Mouse (Mus musculus): ENCODE data around the gene Prl7a1. TPM values are rescaled to one million over a fixed set of nuclear protein-coding genes. Genes with fewer than 3 reads are reported as not detected.

The Prl7a1 gene
- not detected in 2 replicates for polyA plus RNA-seq (2012; rRNA removed)

DNA sequence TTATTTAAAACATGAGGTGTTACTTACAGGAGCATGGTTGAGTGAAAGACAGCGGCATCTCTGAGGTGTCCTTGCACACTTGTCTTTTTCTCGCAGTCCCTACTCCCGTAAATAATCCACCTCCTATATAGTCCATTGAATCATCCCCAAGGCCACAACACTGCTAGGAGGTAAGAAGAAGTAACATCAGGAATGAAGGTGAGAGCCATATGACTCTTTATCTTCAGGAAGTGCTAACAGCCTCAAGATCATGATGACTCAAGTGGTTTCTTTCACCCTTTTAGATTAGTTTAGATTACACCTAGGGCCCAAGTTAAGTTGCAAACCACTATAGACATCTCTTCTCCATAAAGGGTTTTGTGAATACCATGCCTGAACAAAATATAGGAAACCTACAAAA, at the start of gene Prl7a1:
TSS of gene Prl7a1 (minus strand) at position 101 of the 400 bp plus-strand sequence.
- DNase-seq, result no peak
- WGBS, result 95% methylated on average over 3 of the region's 3 CpGs
- Histone ChIP-seq H3K4me1 (ENCODE audit: control insufficient read depth, insufficient read depth, low read length) (no peaks in the 10 kb centered on the region), H3K4me3 (replicated peaks; ENCODE audit: extremely low read depth, low read depth, low read length) (no peak within 1 kb of the TSS)
- TF ChIP-seq CTCF (IDR thresholded peaks at IDR 0.05; ENCODE audit: insufficient read depth, low read length), result no peak
- no peak for TF ChIP-seq POLR2A (IDR thresholded peaks at IDR 0.05; ENCODE audit: borderline replicate concordance, extremely low read depth, low read depth, low read length)

GRCm38 (mm10) chr13:27667936-27668335, 25.6 kb upstream of the Prl7a1 start, which contains the start of gene Prl7a2:
Gene Prl7a2, minus strand, starts transcription at chr13:27668036.
- TF ChIP-seq CTCF (IDR thresholded peaks at IDR 0.05; ENCODE audit: insufficient read depth, low read length), result no peak
- TF ChIP-seq POLR2A (IDR thresholded peaks at IDR 0.05; ENCODE audit: borderline replicate concordance, extremely low read depth, low read depth, low read length), result no peak
- H3K4me1 ChIP-seq (ENCODE audit: control insufficient read depth, insufficient read depth, low read length), result no peaks in the 10 kb centered on the region
- 81% methylated on average over 4 of the region's 4 CpGs for WGBS
- no peak for DNase-seq
- no peak within 1 kb of the TSS for H3K4me3 ChIP-seq (replicated peaks; ENCODE audit: extremely low read depth, low read depth, low read length)

DNA sequence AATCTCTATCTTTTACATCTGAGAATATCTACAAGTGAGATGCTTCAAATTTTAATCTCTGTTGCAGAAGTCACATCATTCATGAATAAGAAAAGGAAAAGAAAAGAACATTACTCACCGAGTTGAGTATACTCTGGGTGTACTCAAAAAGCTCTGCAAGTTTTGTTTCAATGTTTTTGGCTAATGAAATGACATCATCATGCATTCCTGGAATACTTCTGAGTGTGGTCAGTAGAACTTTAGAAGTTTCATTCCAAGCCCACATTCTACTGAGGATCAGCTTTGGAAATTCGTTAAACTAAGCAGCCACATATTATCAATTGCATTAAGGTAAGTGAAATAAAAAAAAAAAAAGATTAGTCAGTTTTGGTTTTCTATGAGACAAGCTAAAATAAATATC, 18.5 kb upstream of the Prl7a1 start:
- DNase-seq, result no peak
- Histone ChIP-seq H3K4me3 (replicated peaks; ENCODE audit: extremely low read depth, low read depth, low read length) (no peak overlapping the region), H3K4me1 (ENCODE audit: control insufficient read depth, insufficient read depth, low read length) (no peaks in the 10 kb centered on the region)
- 51% methylated on average over 2 of the region's 2 CpGs for WGBS
- TF ChIP-seq CTCF (IDR thresholded peaks at IDR 0.05; ENCODE audit: insufficient read depth, low read length) (no peak), POLR2A (IDR thresholded peaks at IDR 0.05; ENCODE audit: borderline replicate concordance, extremely low read depth, low read depth, low read length) (no peak)

DNA sequence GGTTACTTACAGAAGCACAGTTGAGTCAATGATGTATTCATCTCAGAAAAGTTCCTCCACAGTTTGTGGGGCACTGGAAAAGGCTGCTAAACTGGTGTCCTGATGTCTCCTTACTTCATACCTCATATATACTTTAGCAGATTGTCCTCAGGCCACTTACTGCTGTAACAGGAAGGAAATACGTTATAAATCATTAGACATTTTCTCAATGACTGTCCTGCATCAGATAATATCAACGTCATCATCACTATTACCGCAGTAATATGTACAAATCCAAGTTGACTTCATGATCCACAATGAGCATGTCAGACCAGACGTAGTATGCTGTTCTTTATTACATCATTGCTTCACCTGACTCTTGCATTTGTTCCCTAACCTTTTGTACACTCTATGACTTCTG, 31.8 kb downstream of the Prl7a1 start, which contains the start of gene Prl7b1:
TSS of gene Prl7b1 (minus strand) at position 101 of the 400 bp plus-strand sequence.
- TF ChIP-seq POLR2A (IDR thresholded peaks at IDR 0.05; ENCODE audit: borderline replicate concordance, extremely low read depth, low read depth, low read length) (no peak), CTCF (IDR thresholded peaks at IDR 0.05; ENCODE audit: insufficient read depth, low read length) (no peak)
- no peak for DNase-seq
- 59% methylated on average over 4 of the region's 4 CpGs for WGBS
- H3K4me3 ChIP-seq (replicated peaks; ENCODE audit: extremely low read depth, low read depth, low read length), result no peak within 1 kb of the TSS
- no peaks in the 10 kb centered on the region for H3K4me1 ChIP-seq (ENCODE audit: control insufficient read depth, insufficient read depth, low read length)

Other genes with a start within 250 kb of the Prl7a1 start
- not detected in 2 replicates for gene Prl8a6, start 203.8 kb downstream of the Prl7a1 start, polyA plus RNA-seq (2012; rRNA removed)
- gene Prl8a8, start 129.3 kb downstream of the Prl7a1 start, polyA plus RNA-seq (2012; rRNA removed), result not detected in 2 replicates
- gene Prl8a9, start 77.9 kb downstream of the Prl7a1 start, polyA plus RNA-seq (2012; rRNA removed), result not detected in 2 replicates
- not detected in 2 replicates for gene Prl8a1, start 60.3 kb downstream of the Prl7a1 start, polyA plus RNA-seq (2012; rRNA removed)
- gene Prl7b1, start 31.9 kb downstream of the Prl7a1 start, polyA plus RNA-seq (2012; rRNA removed), result not detected in 2 replicates
- not detected in 2 replicates for gene Prl7a2, start 25.5 kb upstream of the Prl7a1 start, polyA plus RNA-seq (2012; rRNA removed)
- not detected in 2 replicates for gene Prl7d1, start 74.2 kb upstream of the Prl7a1 start, polyA plus RNA-seq (2012; rRNA removed)
- not detected in 2 replicates for gene Prl7c1, start 138.3 kb upstream of the Prl7a1 start, polyA plus RNA-seq (2012; rRNA removed)
- not detected in 2 replicates for gene Prl2a1, start 159.2 kb upstream of the Prl7a1 start, polyA plus RNA-seq (2012; rRNA removed)
- not detected in 2 replicates for gene Prl2c1, start 206.8 kb upstream of the Prl7a1 start, polyA plus RNA-seq (2012; rRNA removed)